Mouse (Mus musculus) stomach, embryonic 14.5 days (tissue): ENCODE measurements around the gene Ajm1. TPM values are rescaled to one million over a fixed set of nuclear protein-coding genes. Genes with fewer than 3 reads are reported as not detected.
A peak's percentile ranks its signal among the peaks of the same experiment; 100 is the strongest.
"Not testable (repeated sequence)": the region's sequence is repeated elsewhere in the genome, so short reads cannot be mapped to it uniquely, and the experiment has no call there.

ENCODE experiments used
- ATAC-seq: fragments of 200-750 bp; cut with Nextera tagmentation; 2 replicates; pipeline ENCODE4 v1.8.0; 2017; ENCODE audit warnings: low read depth, moderate TSS enrichment; ENCODE audit not compliant: insufficient number of reproducible peaks, insufficient read depth, low FRiP score
- H3K27ac ChIP-seq: fragments of 300-500 bp; sonication (generic); 2 replicates; pipeline ENCODE4 v1.5.1; 2014; ENCODE audit warnings: mild to moderate bottlenecking, low read length, moderate library complexity, mixed read lengths
- H3K27me3 ChIP-seq: fragments of 300-500 bp; sonication (generic); 2 replicates; pipeline ENCODE4 v1.6.1; 2014; ENCODE audit warnings: low read length, control low read depth, mixed read lengths; ENCODE audit not compliant: control insufficient read depth, insufficient read depth
- H3K36me3 ChIP-seq: fragments of 300-500 bp; sonication (generic); 2 replicates; pipeline ENCODE4 v1.6.1; 2014; ENCODE audit warnings: mild to moderate bottlenecking, control low read depth, low read length, moderate library complexity, mixed read lengths; ENCODE audit not compliant: control insufficient read depth, insufficient read depth
- H3K4me1 ChIP-seq: fragments of 300-500 bp; sonication (generic); 2 replicates; pipeline ENCODE4 v1.6.1; 2014; ENCODE audit warnings: low read length, control low read depth, mixed read lengths; ENCODE audit not compliant: control insufficient read depth, insufficient read depth
- H3K4me2 ChIP-seq: fragments of 300-500 bp; sonication (generic); replicated peaks from 2 replicates; pipeline ENCODE4 v1.6.1; 2014; ENCODE audit warnings: low read depth, low read length, control low read depth
- H3K4me3 ChIP-seq: fragments of 300-500 bp; sonication (generic); 2 replicates; pipeline ENCODE4 v1.5.1; 2014; ENCODE audit warnings: low read depth, low read length, control low read depth
- H3K9ac ChIP-seq: fragments of 300-500 bp; sonication (generic); replicated peaks from 2 replicates; pipeline ENCODE4 v1.6.1; 2014; ENCODE audit warnings: low read depth, mild to moderate bottlenecking, control low read depth, low read length, moderate library complexity, mixed read lengths
- H3K9me3 ChIP-seq: fragments of 300-500 bp; sonication (generic); 2 replicates; pipeline ENCODE4 v1.6.1; 2016; ENCODE audit warnings: low read depth, low read length, control low read depth; ENCODE audit not compliant: control insufficient read depth
- WGBS: fragments of 180-500 bp; shearing (Covaris S2); extraction: QIAGEN DNeasy Blood & Tissue Kit; methylation state at CpG from one replicate; pipeline ENCODE4 v1.1.7; 2014; 5-methylcytosine and 5-hydroxymethylcytosine counted together
- polyA plus RNA-seq: library from polyadenylated mRNA; unstranded; fragments of >200 nt; fragmentation: Nextera tagmentation; extraction: Ambion mirVana; gene quantifications from 2 replicates; pipeline ENCODE4 v1.2.1, GENCODE M21; 2014

The Ajm1 gene
- polyA plus RNA-seq, 1 experiment from 2014 or later = 1.3 TPM

DNA sequence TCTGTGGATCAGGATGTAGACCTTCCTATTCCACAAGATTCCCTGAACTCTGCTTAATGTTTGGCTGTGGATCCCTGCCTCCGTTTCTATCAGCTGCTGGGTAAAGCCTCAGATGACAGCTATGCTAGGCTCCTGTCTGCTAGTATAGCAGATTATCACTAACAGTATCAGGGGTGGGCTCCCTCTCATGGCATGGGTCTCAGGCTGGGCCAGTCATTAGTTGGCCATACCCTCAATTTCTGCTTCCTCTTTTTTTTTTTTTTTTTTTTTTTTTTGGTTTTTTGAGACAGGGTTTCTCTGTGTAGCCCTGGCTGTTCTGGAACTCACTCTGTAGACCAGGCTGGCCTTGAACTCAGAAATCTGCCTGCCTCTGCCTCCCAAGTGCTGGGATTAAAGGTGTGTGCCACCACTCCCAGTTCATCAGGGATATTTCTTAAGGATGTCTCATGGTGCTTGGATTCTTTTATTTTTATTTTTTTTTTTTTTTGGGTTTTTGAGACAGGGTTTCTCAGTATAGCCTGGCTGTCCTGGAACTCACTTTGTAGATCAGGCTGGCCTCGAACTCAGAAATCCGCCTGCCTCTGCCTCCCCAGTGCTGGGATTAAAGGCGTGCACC lies 28.3 kb downstream of the Ajm1 start:
- H3K36me3 ChIP-seq, ATAC-seq, H3K4me3 ChIP-seq, H3K4me1 ChIP-seq, H3K9ac ChIP-seq, H3K4me2 ChIP-seq, H3K27me3 ChIP-seq, H3K27ac ChIP-seq, H3K9me3 ChIP-seq: not testable (repeated sequence)
- 87% methylated on average over 4 of the region's 4 CpGs for WGBS

DNA sequence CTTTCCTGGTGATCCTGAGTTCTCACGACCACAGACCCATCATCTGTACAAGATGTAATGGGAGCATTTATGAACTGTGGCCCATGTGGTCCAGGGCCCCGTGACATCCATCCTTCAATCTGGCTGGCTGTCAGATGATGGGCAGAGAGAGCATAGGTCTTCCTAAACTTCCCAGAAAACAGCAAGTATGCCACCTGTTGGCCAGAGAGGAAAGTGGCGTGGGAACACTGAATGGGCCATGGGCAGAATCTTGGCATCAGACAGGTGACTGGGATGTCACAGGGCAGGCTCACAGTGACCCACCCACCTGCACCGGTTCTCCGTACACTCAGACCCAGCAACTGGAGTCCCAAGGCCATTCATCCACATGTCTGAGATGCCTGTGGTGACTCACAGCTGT lies 30.4 kb downstream of the Ajm1 start:
- 23% methylated on average over 5 of the region's 5 CpGs for WGBS

DNA sequence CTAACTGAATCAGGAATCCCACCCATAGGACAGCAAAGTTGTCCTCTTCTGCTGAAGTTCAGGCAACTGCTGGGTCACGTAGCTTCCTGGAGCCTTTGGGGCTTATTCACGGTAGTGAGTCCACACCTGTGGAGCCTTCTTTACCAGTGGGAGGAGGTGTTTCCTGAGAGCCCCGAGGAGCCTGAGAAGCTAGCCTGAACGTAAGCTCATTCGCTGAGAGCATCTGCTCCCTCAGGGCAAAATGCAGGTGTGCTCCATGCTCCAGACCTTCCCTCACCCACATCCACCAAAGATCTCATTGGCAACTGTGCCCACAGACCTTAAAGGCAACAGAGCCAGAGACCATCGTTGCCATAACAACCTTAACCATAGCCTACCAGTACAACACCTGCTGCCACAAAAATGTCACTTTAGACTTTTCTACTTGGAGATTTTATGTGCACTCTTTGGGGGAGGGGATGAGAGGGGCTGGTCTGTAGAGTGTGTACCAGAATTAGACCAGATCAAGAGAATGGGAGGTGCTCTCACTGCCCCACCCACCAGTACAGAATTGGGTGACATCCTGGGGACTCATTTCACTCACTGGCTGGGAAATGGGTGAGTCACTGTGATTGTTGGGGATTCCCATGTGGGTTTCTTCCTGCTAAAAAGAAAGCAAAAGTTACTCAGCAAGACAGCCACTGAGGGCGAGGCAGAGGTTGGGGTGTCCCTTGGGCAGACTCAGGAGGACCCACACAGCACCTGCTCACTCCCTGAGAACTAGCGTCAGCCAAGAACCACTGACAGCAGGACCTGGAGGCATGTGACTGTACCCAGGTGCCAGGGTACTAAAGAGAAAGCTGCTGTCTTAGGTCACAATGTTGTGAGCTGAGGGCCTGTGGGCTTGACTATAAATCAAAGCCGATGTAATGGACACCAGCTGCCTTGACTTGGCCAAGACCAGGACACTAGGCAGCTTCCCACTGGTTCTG lies 32.3 kb downstream of the Ajm1 start:
- H3K4me2 ChIP-seq = no peak overlapping the region
- WGBS = 69% methylated on average over 9 of the region's 9 CpGs
- no peak for ATAC-seq

More for the DNA sequence above, 30.4 kb downstream of the Ajm1 start:
- H3K4me2 ChIP-seq = no peak overlapping the region
- H3K4me1 ChIP-seq = no peaks in the 10 kb centered on the region
- H3K27me3 ChIP-seq = no peaks in the 10 kb centered on the region
- H3K27ac ChIP-seq = no peak overlapping the region
- no peak overlapping the region for H3K9ac ChIP-seq
- H3K9me3 ChIP-seq = no peaks in the 10 kb centered on the region
- no peak overlapping the region for H3K4me3 ChIP-seq
- no peak for ATAC-seq
- no peaks in the 10 kb centered on the region for H3K36me3 ChIP-seq

DNA sequence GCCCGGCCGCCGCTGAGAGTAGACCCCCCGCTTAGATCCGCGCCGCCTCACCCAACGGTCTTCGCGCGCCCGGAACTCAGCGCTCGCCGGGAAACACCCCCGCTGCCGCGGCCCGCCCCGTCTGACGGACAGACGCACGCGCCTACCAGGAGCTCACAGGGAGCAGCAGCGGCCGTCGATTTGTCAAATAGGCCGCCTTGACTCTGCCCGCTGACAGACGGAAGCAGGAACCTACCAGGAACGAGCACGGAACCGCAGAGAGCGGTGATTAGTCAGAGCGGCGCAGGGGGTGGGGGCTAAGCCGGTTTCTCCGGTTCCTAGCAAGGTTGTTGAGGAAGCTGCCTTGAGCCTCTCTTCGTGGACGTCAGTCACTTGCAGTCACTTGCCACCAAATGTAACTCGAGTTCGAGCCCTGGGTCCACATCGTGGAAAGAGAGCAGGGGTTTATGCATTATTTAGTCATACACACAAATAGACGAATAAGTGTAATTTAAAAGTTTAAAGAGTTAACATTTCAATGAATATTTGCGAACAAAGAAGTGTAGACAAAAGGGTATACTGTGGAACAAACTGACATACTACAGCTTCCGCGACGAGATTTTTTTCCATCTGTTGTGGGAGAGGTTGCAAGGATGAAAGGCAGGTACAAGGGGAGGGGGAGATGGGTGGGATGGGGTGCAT lies 34.6 kb downstream of the Ajm1 start, which contains the start of gene Traf2:
TSS of gene Traf2 (minus strand) at position 130 of the 681 bp plus-strand sequence.
- H3K4me3 ChIP-seq = peak within 1 kb of the TSS; percentile 72
- H3K9ac ChIP-seq = peak within 1 kb of the TSS; percentile 73
- peaks cover 7% of the 10 kb centered on the region for H3K4me1 ChIP-seq
- no peaks in the 10 kb centered on the region for H3K9me3 ChIP-seq
- WGBS = 3% methylated on average over 48 of the region's 48 CpGs
- H3K27me3 ChIP-seq = no peaks in the 10 kb centered on the region
- peak within 1 kb of the TSS; percentile 68 for H3K27ac ChIP-seq
- no peaks in the 10 kb centered on the region for H3K36me3 ChIP-seq
- peak; percentile 99 for ATAC-seq
- peak within 1 kb of the TSS; percentile 73 for H3K4me2 ChIP-seq

More for the DNA sequence above, 32.3 kb downstream of the Ajm1 start:
- no peak overlapping the region for H3K27ac ChIP-seq
- no peaks in the 10 kb centered on the region for H3K9me3 ChIP-seq
- no peaks in the 10 kb centered on the region for H3K27me3 ChIP-seq
- H3K9ac ChIP-seq = no peak overlapping the region
- no peaks in the 10 kb centered on the region for H3K36me3 ChIP-seq
- H3K4me1 ChIP-seq = peaks cover 7% of the 10 kb centered on the region
- H3K4me3 ChIP-seq = no peak overlapping the region

DNA sequence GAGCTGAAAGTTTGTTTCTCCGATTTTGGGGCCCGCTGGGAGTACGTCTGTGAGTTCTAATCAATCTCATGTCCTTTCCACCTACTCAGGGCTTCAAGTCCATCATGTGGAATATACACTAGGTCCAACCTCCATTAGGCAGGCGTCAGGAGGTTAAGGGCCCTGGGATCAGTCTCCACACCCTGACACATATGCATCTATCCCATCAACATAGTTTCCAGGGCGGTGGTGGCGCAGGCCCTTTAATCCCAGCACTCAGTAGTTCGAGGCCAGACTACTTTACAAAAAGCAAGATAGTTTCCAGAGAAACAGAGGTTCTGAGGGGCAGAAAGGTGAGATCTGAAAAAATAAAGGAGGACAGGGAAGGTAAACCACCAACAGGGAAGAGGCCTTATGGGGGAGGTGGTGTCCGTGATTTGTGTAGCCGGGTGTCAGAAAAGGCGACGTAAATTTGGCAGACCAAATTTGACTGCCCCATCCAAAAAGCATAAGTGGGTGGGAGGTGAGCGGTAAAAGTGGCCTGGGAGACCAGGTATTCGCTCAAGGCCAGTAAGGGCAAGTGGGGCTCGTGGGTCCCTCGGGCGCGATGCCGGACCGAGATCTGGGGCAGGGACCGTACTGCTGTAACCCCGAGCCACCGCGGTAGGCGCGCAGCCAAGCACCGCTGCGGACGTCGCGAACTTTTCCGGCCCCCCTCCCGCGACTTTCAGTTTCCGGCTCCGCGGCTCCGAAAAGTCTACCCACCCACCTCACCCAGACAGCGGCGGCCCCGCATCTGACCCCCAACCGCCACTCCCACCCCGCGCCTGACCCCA lies 35.4 kb downstream of the Ajm1 start:
- Histone ChIP-seq H3K4me3 (peak overlapping the region; percentile 72), H3K36me3 (no peaks in the 10 kb centered on the region), H3K9ac (peak overlapping the region; percentile 73), H3K27ac (peak overlapping the region; percentile 68), H3K9me3 (no peaks in the 10 kb centered on the region), H3K27me3 (no peaks in the 10 kb centered on the region), H3K4me1 (peaks cover 7% of the 10 kb centered on the region), H3K4me2 (peak overlapping the region; percentile 73)
- ATAC-seq = peak; percentile 61
- 5% methylated on average over 43 of the region's 43 CpGs for WGBS

DNA sequence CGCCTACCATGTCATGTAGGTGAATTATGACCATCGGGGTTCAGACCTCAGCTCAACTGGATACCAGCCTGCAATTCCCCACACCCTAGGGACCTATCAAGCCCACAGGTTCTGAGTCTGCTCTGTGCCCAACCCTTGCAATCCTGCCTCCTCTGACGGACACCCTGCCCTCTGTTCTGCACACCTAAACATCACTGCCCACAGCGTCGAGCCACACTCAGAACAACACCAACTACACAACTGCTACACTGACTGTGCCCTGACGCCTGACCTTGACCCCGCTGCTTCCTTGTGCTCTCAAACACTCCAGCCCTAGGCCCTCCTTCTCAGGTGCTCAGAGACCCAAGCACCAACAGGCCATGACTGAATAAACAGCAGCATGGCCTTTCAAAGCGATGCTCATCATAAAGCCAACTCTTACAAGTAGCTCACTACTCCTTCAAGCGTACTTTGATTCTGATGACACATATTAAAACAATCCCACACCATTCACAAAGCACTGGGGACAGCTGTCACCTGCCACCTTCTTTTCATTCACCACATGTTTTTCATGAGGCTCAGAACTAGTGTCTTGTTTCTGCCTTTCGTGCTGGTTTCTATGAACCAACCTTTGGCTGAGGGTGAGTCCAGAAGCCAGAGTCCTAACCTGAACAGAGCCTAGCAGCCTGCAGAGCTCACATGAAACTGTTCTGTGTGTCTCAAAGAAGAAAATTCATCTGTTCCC lies 39.8 kb downstream of the Ajm1 start:
- no peak overlapping the region for H3K27ac ChIP-seq
- peaks cover 7% of the 10 kb centered on the region for H3K4me1 ChIP-seq
- 69% methylated on average over 10 of the region's 10 CpGs for WGBS
- H3K36me3 ChIP-seq = peaks cover 9% of the 10 kb centered on the region
- no peak overlapping the region for H3K4me2 ChIP-seq
- H3K9ac ChIP-seq = no peak overlapping the region
- H3K9me3 ChIP-seq = no peaks in the 10 kb centered on the region
- H3K27me3 ChIP-seq = no peaks in the 10 kb centered on the region
- no peak overlapping the region for H3K4me3 ChIP-seq
- no peak for ATAC-seq

DNA sequence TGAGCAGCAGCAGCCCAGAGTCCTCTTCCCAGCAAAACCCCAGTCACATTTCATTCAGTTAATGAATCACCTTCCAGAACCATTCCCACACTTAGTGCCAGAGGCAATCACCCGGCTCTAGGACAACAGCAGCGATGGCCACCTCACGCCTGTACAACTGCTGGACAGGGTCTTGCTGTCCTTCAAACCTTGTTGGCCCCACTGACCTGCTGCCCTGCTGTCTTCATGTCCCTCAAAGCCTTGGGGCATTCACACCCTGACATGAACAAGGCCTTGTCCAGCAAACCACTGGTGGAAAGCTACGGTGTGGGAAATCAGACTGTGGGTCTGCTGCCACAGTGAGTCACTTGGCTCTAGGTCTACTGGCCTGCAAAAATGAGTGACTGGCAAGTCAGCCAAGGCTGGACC lies 41.0 kb downstream of the Ajm1 start:
- no peak overlapping the region for H3K27ac ChIP-seq
- H3K27me3 ChIP-seq = no peaks in the 10 kb centered on the region
- 95% methylated on average over 4 of the region's 4 CpGs for WGBS
- H3K4me2 ChIP-seq = no peak overlapping the region
- no peaks in the 10 kb centered on the region for H3K9me3 ChIP-seq
- H3K4me3 ChIP-seq = no peak overlapping the region
- H3K4me1 ChIP-seq = peaks cover 1% of the 10 kb centered on the region
- peaks cover 21% of the 10 kb centered on the region for H3K36me3 ChIP-seq
- no peak for ATAC-seq
- H3K9ac ChIP-seq = no peak overlapping the region
